Mouse (Mus musculus): ENCODE results near the gene Etfdh. TPM values are rescaled to one million over a fixed set of nuclear protein-coding genes. Genes with fewer than 3 reads are reported as not detected.

Gene Etfdh
- polyA plus RNA-seq, 1 experiment from 2014 or later, result 56.5 TPM

DNA sequence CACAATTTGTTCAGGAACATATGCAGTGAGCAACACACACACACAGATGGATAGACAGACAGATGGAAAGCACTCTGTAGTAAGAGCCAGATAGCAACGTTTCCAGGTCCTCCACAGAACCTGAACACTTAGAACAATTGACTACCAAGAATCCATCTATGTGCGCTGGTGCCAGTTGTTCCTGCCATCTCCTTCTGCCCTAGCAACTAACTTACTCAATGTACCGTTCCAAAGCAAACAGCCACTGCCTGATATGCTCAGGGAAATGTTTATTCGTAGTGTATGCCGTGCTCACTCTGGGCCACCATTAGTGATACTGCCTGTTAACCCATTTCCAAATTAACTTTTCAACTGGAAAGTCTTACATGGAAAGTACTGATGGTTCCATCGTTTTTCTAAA, 74.2 kb downstream of the Etfdh start:
- Histone ChIP-seq H3K27ac (replicated peaks; ENCODE audit: low read depth, low read length) (no peak overlapping the region), H3K4me2 (ENCODE audit: low read depth, low read length) (no peak overlapping the region), H3K4me1 (ENCODE audit: control insufficient read depth, insufficient read depth, low read length) (no peaks in the 10 kb centered on the region), H3K27me3 (ENCODE audit: control insufficient read depth, insufficient read depth, low read length) (no peaks in the 10 kb centered on the region), H3K9me3 (replicated peaks; ENCODE audit: control insufficient read depth, low read length) (no peaks in the 10 kb centered on the region), H3K9ac (replicated peaks; ENCODE audit: low read length) (no peak overlapping the region), H3K36me3 (replicated peaks; ENCODE audit: control insufficient read depth, insufficient read depth, low read depth, low read length) (no peaks in the 10 kb centered on the region), H3K4me3 (ENCODE audit: low read depth, low read length) (no peak overlapping the region)
- 92% methylated on average over 6 of the region's 6 CpGs for WGBS
- no peak for DNase-seq (ENCODE audit: low spot score)
- no peak for ATAC-seq (replicated peaks; ENCODE audit: insufficient number of reproducible peaks, low FRiP score, low TSS enrichment, low read depth)

Other genes with a start within 250 kb of the Etfdh start
- 3.9 and 4.5 TPM in 2 replicates for gene Fnip2, start 61.7 kb downstream of the Etfdh start, polyA plus RNA-seq (2014; fragmentation: Nextera tagmentation; extraction: Ambion mirVana)
- 246 and 268 TPM in 2 replicates for gene Ppid, start 38.2 kb downstream of the Etfdh start, polyA plus RNA-seq (2014; fragmentation: Nextera tagmentation; extraction: Ambion mirVana)
- 39.2 and 43.5 TPM in 2 replicates for gene 4930579G24Rik, start 421 bp downstream of the Etfdh start, polyA plus RNA-seq (2014; fragmentation: Nextera tagmentation; extraction: Ambion mirVana)
- 0.24 and 0.25 TPM in 2 replicates for gene Rxfp1, start 108.4 kb upstream of the Etfdh start, polyA plus RNA-seq (2014; fragmentation: Nextera tagmentation; extraction: Ambion mirVana)
- 4.8 and 5.1 TPM in 2 replicates for gene Tmem144, start 223.3 kb upstream of the Etfdh start, polyA plus RNA-seq (2014; fragmentation: Nextera tagmentation; extraction: Ambion mirVana)